Mouse (Mus musculus): ENCODE measurements around the gene Uprt. TPM values are rescaled to one million over a fixed set of nuclear protein-coding genes. Genes with fewer than 3 reads are reported as not detected.

Uprt gene
- 2.4 TPM for polyA plus RNA-seq (2014; fragmentation: Illumina TruSeq; extraction: RNeasy Lipid Tissue Mini Kit (QIAGEN cat#74804); ENCODE audit: low read depth, low replicate concordance)

GRCm38 (mm10) chrX:104482572-104483443 lies at the start of gene Uprt:
TSS of gene Uprt (plus strand) at chrX:104482818.

Other genes starting within 250 kb of the Uprt start
- gene Abcb7, start 69.0 kb upstream of the Uprt start, polyA plus RNA-seq (2014; fragmentation: Illumina TruSeq; extraction: RNeasy Lipid Tissue Mini Kit (QIAGEN cat#74804); ENCODE audit: low read depth, low replicate concordance): 58.0 TPM
- gene Zdhhc15, start 188.2 kb downstream of the Uprt start, polyA plus RNA-seq (2014; fragmentation: Illumina TruSeq; extraction: RNeasy Lipid Tissue Mini Kit (QIAGEN cat#74804); ENCODE audit: low read depth, low replicate concordance): 0.19 TPM

Data from liver, adult 10 weeks (tissue).